Mouse (Mus musculus) bone marrow, adult 2 months (tissue): ENCODE results near the gene Fen1.

Experiments used
- CTCF ChIP-seq: fragments of 200-500 bp; IDR thresholded peaks from 2 replicates; pipeline ENCODE4 v1.5.1; 2011; ENCODE audit warnings: low read length, control low read depth; ENCODE audit not compliant: control insufficient read depth, insufficient read depth
- POLR2A ChIP-seq: fragments of 200-500 bp; IDR thresholded peaks from 2 replicates; pipeline ENCODE4 v1.6.1; 2011; ENCODE audit warnings: low read depth, mild to moderate bottlenecking, control low read depth, low read length, borderline replicate concordance; ENCODE audit not compliant: control insufficient read depth

DNA sequence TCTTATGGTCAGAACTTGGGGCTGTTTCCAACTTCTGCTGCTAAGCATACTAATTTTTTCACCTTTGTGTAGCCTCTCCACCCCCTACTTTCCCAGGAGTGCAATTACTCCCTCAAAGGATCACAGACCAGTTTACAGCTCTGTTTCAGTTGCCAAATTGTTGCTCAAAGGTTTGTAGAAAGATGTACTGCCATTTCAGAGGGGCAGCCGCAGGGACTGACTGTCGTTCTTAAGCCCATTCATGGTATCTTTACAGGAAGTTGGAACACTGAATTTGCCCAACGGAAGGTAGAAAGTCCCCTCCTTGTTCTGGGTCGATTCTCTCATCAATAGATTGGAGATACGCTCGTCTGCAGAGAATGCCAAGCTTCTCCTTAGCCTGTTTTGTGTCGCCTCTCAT lies 32.6 kb downstream of the Fen1 start:
- no peak for TF ChIP-seq CTCF
- no peak for TF ChIP-seq POLR2A
